Mouse (Mus musculus): ENCODE measurements at regions not wholly inside any gene's neighbourhood (a gene's known extent, or its start where the extent isn't known, plus 50 kb on each side); places are given as distances from the start of the nearest gene placed in this dataset.

DNA sequence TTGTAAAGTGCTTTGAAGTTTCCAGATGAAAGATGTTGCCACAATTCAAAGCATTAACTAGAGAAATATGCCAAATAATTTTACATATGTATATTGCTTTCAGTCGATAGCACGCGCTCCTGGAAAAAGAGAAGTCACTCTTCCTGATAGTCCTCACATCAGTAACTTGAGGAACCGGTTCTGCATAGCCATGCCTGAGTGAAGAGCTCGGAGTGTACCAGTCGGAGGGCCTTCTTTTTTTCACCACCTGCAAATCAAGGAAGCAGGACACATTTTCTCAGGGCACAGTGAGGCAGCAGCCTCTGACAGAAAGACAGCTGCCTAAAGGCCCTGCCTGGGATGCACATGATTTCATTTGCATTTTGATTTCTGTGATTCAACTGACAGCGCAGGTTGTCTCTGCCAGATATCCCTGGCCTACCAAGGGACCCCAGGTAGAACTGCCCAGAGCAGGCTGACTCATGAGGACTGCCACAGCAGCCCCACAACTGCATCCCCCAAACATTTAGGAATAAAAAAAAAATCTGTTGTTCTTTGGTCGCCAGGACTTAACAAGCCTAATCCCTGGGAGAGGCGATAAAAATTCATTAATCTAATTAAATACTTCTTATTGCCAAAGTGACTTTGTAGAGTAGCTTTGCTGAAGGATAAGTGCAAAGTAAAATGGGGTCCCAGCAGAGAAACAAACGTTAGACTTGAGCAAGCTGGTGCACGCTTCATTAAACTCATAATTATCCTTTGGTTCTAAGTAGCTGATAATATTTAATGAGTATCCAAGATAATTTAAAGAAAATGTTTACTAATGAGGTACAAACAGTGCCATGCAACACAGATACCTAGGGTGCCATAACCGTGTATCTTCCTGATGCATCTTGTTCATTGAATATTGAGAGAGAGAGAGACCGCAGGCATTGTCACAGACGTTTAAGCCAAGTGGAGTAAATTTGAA, 202.7 kb downstream of the Faxc start:
- TF ChIP-seq CTCF (IDR thresholded peaks at IDR 0.05; ENCODE audit: borderline replicate concordance, extremely low read depth, insufficient read depth, insufficient read length) (no peak), POLR2A (IDR thresholded peaks at IDR 0.05; ENCODE audit: borderline replicate concordance, extremely low read depth, insufficient read depth, insufficient read length, poor library complexity, severe bottlenecking) (no peak)
